Mouse (Mus musculus) granulocyte monocyte progenitor cell, adult 5-6 weeks (primary cell): ENCODE data around the gene Gm3448. TPM values are rescaled to one million over a fixed set of nuclear protein-coding genes. Genes with fewer than 3 reads are reported as not detected.
"Not testable (repeated sequence)": the region's sequence is repeated elsewhere in the genome, so short reads cannot be mapped to it uniquely, and the experiment has no call there.

Source experiments
- ATAC-seq: replicated peaks from 2 replicates; pipeline ENCODE4 v1.8.0; 2016; ENCODE audit warnings: mild to moderate bottlenecking, moderate TSS enrichment, inconsistent platforms; ENCODE audit not compliant: poor library complexity, severe bottlenecking
- total RNA-seq, 2 experiments: library from RNA; stranded (forward) in 1 of 2; stranded (reverse) in 1 of 2; fragments of 200-712, 200-1000 nt in 1 of 2; fragments of >200 nt in 1 of 2; fragmentation: Nextera tagmentation in 1 of 2; gene quantifications; 2 replicates each; pipeline ENCODE4 v1.2.3; 2014 to 2017

Gm3448 gene
- total RNA-seq (2014; fragmentation: Nextera tagmentation) = 3.2 and 4.3 TPM in 2 replicates
- total RNA-seq (2017) = 3.9 and 9.9 TPM in 2 replicates

DNA sequence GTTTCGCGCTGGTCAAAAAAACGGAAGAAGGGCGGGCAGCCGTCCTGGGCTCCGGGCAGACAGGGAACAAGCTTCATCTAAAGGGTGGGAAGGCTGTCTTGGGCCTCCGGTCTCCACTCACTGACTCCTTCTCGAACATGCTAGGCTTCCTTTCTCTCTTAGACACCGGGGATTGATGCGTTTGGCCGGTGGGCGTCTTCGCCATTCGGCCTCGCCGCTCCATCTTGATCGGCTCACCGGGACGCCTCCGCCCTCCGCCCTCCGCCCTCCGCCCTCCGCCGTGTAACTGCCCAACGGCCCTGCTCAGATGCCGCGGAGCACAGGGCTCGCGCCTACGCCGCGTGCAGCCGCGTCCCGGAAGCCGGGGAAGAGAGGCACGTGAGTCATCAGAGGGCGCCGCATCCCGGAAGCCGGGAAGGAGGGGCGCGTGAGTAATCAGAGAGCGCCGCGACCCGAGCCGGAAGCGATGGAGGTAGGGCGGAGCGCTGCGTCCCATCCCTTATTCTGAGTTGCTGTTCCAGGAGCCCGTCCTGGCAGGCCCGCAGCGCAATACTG, at the start of gene Gm3448, which contains the start of the genes Ermard and Tcte3:
Gm3448 (minus strand) TSS at position 363 of the 555 bp plus-strand sequence.
Ermard (plus strand) TSS at position 34 of the 555 bp plus-strand sequence.
Tcte3 (minus strand) TSS at position 314 of the 555 bp plus-strand sequence.
- ATAC-seq = peak; percentile 95

DNA sequence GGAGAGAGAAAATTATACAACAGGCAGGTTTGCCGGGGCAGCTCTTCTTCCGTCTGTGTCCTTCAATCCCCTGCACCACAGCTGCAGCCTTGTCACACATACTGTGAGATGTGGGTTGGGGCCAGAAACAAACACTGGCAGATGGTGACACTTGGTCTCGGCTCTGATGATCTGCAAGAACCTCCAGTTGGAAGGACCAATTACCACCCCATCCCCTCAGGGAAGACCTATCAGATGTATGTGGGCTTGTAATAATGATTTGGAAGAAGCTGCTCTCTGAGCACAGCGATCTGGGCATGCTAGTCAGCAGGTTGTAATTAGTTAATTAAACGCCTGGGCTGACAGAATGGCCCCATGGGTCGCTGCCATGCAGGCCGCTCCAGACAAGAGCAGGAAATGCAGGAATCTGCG, 47.3 kb upstream of the Gm3448 start:
- ATAC-seq = no peak

DNA sequence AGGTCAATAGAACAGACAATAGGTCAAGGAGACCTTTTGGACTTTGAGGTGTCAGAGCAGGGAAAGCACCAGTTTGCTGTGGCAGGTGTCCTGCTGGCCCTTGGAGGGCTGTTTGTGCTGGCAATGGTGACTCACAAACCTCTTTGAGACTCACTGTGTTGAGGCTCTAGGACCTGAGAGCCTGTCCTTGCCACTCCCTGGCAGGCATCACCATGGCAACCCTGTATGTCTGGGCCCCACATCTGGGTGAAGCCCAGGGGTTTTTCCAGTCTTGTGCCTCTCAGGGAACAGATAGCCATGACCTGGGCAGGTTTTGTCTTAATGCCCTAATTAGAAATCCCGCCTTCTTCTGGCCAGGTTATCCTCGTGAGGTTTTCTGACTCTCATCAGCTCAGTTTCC, 46.8 kb upstream of the Gm3448 start:
- no peak for ATAC-seq

DNA sequence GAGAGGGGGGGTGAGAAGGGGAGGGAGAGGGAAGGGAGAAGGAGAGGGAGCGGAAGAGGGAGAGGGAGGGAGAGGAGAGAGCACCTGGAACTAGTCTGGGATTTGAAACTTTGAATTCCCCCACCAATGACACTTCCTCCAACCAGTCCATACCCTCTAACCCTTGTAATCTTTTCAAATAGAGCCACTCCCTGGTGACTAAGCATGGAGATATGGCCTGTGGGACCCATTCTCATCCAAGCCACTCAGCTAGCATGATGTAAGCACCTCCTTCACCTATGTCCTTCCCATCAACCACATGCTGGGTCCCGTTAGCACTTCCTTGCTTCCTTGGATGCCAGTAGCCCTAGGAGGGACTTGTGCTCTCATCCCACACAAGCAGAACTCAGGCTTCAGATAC, 43.7 kb upstream of the Gm3448 start:
- no peak for ATAC-seq

DNA sequence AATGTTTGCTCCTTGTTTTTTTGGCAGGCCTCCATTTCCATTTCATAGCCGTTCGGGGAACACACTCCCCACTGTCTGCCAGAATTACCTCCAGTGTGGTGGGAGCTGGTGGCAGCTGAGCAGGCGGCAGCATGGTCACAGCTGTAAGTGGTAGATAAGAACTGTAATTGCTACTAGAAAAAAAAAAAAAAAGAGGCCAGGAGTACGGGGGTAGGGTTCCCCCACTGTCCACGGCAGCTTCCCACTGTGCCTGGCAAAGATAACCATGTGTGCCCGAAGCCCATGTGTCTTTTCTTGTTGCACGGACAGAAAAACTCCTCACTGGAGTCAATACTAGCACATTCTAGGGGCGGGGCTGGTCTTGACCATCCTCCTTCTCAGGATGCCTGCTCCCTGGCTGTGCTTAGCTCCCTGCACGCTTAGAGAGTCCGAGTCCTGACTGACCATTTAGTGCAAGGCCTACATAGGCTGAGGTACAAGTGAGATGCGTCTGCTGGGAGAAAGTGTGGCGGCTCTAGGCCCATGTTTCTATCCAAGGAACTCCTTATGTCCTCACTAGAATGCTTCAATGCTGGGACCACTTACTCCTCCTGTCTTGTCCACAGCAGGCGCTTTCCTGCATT, 43.0 kb upstream of the Gm3448 start:
- ATAC-seq = peak; percentile 50

DNA sequence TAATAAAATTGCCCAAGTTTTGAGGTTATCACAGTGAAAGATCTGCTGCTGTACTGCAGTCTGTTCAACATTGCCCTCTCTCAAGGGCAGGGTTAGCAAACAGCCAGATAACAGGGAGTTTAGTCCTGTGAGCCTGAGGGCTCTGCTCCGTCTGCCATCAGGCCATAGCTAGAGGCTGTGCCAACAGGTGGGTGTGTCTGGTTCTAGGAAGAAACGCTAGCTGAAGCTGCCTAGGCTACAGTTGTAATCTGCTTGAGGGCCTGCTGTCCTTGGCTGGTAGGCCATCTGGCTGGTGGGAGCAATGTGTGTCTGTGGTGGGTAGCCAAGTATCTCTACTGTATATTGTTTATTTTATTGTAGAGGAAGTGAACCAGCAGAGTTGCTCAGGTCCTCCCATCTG, 36.2 kb upstream of the Gm3448 start:
- ATAC-seq = no peak

DNA sequence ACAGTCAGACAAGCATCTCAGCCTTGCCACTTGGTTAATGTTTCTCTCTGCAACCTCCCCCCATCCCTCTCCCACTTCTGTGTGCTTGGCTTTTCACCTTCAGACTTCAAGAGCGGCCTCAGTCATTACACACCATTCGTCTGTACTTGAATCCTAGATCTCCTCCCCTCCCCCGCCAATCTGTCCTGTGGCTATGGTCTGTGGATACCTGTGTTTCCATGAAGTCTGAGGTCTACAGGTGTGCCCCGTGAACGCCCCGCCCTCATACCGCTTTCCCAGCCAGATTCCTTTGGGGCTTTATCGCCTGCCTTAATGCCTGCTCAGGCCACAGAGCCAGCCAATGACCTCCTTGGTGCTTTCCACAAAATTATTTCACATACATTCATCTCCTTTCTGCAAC, 33.7 kb upstream of the Gm3448 start:
- no peak for ATAC-seq

DNA sequence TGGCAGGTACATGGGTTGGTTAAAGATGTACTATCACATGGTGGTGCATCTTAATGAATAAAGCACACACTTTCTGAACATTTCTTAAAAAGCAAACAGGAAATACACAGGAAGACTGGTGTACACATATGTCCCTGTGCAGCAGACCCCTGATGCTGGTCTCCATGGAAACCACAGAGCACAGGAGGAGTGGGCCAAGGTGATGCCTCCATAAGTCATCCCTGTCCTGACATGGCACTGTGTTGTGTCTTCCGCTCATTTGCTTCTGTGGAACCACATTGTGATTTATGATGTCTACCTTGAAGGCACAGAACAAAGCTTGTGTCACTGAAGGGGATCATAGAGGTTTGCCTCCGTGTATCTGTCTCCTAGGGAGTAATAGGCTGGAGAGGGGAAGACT, 30.9 kb upstream of the Gm3448 start:
- no peak for ATAC-seq

DNA sequence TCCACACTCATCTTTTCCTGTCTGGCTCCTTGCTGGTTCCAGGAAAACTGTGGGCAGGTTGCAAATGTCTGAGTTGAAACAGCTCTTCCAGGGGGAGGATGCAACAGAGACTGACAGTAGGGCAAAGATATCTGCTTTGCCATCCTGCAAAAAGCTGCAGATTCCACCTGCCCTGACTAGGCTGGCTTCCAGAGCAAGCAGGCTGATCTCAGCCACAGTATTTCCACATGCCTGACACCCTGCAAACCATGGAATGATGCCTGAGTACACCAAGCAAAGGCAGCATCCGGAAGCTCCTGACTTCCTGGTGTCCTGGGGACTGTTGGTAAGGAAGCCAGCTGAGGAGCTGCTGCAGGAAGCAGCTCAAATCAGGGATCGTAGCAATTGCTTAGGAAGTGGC, 27.8 kb upstream of the Gm3448 start:
- no peak for ATAC-seq

DNA sequence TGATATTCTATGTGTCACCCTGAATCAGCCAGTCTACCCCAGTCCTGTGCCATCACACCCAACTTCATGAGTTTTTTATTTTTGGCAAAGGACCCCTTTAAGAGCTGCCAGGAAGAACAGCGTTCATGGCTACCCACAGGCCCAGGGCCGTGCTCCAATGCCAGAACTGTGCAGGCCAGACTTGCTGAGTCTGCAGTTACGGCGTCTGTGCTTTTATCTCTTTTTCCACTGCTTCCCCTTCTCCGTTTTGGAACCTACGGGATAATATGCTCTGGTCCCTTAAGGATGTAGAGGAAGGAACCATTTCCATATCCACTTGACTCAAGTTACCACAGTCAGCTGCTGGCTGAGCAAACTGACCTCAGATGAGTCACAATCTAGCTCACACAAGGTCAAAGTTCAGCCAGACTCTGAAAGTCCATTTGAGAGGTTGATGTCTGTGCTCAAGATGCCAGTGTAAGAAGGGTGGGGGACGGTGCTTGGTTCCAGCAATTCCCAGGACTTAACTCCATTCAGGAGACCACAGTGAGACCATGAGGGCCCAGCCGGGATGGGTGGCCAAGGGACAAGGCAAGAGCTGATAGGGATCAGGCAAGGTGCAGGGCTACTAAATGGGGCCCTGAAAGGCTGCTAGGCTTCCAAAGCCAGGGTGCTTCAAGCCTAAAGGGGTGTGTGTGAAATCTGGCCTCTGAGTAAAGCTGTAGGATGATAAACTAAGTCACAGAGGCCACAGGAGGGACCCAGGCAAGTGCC, 26.9 kb upstream of the Gm3448 start:
- no peak for ATAC-seq

DNA sequence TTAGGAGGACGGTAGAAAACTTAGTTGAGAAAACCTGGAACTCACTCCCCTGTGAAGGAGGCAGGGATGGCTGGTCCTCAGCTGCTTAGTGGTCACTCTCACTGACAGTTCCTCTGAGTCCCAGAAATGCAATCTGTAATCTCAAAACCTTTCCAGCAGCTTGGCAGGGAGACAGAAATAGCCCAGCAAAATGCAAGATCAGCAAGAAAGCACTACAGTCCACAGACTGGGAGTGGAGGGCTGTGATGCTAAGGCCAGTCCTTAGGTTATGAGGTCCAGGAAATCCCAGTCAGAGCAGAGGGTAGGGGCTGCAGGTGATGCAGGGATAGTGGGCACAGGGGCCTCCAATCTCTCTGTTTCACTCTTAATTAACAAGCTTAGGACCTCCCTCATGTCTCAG, 25.6 kb upstream of the Gm3448 start:
- no peak for ATAC-seq

DNA sequence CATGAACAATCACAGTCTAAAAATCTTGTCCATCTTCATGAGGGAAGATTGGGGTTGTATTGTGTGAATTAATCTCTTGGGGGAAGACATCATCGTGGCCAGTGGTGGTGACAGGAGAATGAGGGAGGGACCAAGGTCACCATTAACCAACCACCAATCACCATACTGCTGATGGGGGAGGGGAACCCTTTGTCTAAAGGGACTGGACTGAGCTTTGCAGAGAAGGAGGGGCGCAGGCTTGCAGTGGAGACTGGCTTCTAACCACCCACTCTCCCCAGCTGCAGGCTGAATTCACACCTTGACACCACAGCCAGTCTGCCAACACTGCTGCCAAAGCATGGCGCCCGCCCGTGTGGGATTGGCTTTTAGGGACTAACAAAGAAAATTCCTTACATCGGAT, 24.7 kb upstream of the Gm3448 start:
- no peak for ATAC-seq

DNA sequence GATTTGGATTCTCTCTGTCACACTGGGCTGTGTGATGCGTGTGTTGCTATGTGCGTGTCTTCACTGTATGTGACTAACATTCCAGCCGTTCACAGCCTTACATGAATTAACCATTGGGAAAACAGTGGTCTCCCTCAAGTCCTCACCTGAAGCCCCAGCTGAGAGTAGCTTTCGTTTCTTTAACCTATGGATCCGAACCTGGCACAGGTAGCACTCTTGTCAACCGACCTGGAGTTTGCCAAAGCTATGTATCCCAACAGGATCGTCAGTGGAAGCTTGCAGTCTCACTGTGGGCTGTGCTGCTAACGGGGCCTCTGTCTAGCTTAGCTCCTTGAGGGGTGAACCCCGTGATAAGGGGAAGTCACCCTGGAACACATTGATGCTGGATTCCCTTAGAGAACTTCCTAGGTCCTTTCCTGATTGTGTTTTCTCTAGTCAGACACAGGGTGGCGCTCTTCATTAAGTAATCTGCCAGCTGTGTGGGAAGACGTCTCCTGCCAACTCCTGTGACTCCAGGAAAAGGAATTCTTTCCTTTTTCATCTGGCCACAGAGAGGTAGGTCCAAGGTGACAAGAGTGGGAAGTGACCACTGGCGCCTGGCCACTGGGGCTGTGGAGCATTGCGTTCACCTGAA, 24.2 kb upstream of the Gm3448 start:
- ATAC-seq = peak; percentile 84

DNA sequence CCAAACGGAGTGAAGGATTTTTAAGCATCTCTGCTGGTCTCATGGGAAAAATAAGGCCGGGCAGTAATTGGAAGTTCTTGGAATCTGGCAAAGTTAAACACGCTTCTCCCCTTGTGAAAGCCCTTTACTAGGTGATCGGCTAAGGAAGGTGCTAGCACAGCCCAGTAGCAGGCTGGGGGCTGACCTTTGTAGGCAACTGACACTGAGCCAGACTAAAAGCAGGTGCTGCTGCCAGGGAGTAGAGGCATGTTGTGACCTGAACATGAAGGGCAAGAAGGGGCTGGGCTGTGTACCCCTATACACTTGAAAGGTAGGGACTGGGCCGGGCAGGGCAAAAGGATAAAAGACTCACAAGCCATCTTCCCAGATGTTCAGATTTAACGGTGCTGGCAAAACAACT, 19.0 kb upstream of the Gm3448 start:
- no peak for ATAC-seq

DNA sequence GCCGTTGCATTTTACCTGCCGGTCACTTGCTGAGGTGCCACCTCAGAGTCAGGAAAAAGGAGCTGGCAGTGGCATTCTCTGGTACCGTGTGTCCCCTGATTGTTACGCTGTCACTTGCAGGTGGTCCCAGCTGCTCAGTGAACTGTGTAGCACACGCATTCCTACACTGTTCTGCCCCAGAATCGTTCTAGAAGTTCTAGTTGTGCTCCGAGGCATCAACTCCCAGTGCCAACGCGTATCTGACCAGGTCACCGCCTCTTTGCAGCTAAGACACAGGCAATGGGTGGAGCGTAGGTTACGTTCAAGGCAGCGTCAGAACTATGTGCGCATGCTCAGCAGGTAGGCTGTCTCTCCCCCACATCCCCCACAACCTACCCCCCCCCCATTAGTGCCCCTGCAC, 18.3 kb upstream of the Gm3448 start:
- no peak for ATAC-seq

DNA sequence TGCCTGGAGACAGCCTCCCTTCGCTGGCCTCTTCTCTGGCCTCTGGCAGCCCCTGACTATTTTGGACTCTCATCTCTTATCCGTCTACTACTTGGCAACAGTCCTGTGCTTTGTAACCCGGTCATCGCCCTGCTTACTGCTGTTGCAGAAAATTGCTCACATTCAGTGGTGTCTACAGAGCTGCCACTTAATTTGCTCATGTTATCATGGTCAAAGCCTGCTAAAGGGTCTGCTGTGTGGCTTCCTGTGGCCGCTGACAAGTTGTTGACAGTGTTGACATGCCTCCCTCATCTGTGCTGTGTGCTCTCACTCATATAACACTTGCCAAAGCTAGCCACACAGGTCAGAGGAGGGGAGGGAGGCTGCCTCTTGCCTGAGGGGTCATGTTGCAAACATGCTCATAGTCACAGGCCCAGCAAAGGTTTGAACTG, 16.8 kb upstream of the Gm3448 start:
- no peak for ATAC-seq

DNA sequence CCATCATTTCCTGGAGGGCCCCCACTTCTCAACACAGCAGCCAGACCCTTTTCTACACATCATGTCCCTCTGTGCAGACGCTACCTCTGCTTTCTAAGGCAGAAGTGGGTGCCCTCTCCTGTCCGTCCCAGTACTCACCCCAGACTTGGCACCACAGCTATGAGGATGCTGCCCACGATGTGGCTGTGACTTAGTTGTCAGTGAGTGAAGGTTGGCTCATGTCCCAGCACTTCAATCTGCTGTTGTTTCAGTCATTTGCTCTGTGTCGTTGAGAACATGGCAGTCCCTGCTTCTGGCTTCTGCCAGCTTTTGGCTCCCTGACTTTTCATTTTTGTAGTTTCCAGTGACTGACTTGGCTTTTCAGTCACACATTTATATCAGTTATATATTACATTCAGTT, 14.6 kb upstream of the Gm3448 start:
- ATAC-seq = no peak

DNA sequence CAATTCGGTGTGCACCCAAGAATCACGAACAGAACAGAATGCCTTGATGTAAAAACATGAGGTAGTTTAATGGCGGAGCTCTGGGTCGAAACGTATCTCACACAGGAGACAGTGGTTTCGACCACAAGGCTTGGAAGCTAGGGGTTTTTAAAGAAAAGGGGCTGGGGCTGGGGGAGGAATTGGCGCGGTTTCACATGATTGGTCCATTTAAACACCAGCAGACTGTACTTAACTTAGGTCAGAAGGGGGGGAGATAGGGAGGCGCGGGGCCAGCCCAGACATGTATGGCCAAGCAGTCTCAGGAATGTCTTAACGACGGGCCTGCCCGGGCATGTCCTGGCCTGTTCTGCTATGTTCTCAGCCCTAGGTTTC, 12.5 kb upstream of the Gm3448 start:
- not testable (repeated sequence) for ATAC-seq

DNA sequence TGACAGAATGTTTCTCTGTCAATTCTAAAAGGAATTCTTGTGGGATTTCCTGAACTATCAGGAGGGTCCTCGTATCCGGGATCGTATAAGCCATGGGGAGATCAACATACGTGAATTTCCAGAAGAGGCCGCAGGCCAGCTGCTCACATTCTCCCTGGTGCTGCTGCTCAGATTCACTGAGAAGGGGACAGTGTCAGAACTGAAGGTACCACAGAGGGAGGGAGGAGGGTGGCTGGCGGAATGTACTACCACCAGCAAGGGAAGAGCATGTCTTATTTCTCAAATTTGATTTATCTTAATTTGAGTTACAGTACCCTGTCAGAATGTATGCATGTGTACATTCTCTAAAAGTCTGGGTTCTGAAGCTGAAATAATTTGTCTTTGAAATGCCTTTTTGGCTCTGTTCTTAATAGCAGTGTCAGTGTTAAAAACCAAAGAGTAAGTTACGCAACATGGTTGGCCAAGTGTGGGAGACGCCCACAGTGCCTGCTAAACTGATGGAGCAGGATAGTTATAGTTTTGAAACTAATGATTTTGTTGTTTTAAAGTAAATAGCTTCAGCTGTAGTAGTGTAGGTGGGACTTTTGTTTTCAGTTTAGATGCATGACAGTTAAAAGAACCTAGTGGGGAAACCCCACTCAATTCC, 12.0 kb upstream of the Gm3448 start:
- peak; percentile 76 for ATAC-seq

DNA sequence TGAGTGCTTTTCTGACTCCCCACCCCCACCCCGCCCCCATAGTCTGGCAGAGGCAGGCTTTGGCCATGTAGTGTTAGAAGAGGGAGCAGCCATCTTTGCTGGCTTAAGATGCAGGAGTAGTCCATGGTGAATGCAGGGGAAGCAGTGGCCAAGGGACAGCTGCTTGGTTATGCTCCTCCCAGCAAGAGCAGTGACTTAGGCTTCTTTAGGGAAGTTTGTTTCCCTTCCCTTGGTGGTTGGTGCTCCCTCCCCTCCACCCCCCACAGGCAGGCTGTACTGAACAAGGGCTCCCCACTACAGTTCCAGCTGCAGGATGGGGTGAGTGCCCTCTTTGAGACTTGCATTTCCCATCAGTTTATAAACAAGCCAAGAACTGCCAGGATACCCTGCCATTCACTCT, 11.4 kb upstream of the Gm3448 start:
- ATAC-seq = peak; percentile 92

DNA sequence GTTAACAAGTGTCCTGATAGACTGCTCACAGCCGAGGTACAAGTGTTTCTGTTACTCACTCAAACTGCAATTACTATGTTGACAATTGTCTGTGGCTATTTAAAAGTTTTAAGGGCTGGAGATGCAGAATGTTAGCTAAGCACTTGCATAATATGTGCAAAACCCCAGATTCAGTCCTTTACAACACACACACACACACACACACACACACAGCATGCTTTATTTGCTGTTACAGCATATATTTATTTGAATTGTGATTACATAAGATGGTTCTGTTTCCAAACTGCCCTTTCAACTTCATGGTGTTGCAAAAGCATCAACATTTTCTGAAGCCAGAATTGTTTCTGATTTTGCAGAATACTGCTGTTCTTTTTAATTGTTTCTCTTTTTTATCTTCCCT, 9.0 kb upstream of the Gm3448 start:
- ATAC-seq = peak; percentile 33; the same call in 1 of the 2 replicates
